Mouse (Mus musculus) kidney, embryonic 15.5 days (tissue): ENCODE measurements around the gene Grhpr. TPM values are rescaled to one million over a fixed set of nuclear protein-coding genes. Genes with fewer than 3 reads are reported as not detected.
"Not testable (repeated sequence)": the region's sequence is repeated elsewhere in the genome, so short reads cannot be mapped to it uniquely, and the experiment has no call there.

Source experiments
- ATAC-seq: fragments of 200-750 bp; cut with Nextera tagmentation; replicated peaks from 2 replicates; pipeline ENCODE4 v1.8.0; 2017; ENCODE audit warnings: moderate TSS enrichment; ENCODE audit not compliant: low FRiP score
- H3K27ac ChIP-seq: fragments of 300-500 bp; sonication (generic); 2 replicates; pipeline ENCODE4 v1.5.1; 2015; ENCODE audit warnings: mild to moderate bottlenecking, inconsistent platforms
- H3K27me3 ChIP-seq: fragments of 300-500 bp; sonication (generic); 2 replicates; pipeline ENCODE4 v1.6.1; 2015; ENCODE audit warnings: inconsistent platforms
- H3K36me3 ChIP-seq: fragments of 300-500 bp; sonication (generic); 2 replicates; pipeline ENCODE4 v1.6.1; 2015; ENCODE audit warnings: inconsistent platforms
- H3K4me1 ChIP-seq: fragments of 300-500 bp; sonication (generic); 2 replicates; pipeline ENCODE4 v1.6.1; 2015; ENCODE audit warnings: inconsistent platforms
- H3K4me2 ChIP-seq: fragments of 300-500 bp; sonication (generic); 2 replicates; pipeline ENCODE4 v1.6.1; 2015; ENCODE audit warnings: moderate library complexity, mild to moderate bottlenecking, inconsistent platforms
- H3K4me3 ChIP-seq: fragments of 300-500 bp; sonication (generic); replicated peaks from 2 replicates; pipeline ENCODE4 v1.5.1; 2015; ENCODE audit warnings: mild to moderate bottlenecking, inconsistent platforms
- H3K9ac ChIP-seq: fragments of 300-500 bp; sonication (generic); 2 replicates; pipeline ENCODE4 v1.6.1; 2015; ENCODE audit warnings: mild to moderate bottlenecking, inconsistent platforms
- H3K9me3 ChIP-seq: fragments of 300-500 bp; sonication (generic); replicated peaks from 2 replicates; pipeline ENCODE4 v1.6.1; 2016; ENCODE audit warnings: inconsistent platforms
- WGBS: fragments of 180-500 bp; shearing (Covaris S2); methylation state at CpG from one replicate; pipeline ENCODE4 v1.1.7; 2015; ENCODE audit warnings: mixed read lengths; 5-methylcytosine and 5-hydroxymethylcytosine counted together
- polyA plus RNA-seq: library from polyadenylated mRNA; unstranded; fragments of >200 nt; fragmentation: Nextera tagmentation; extraction: Ambion mirVana; gene quantifications from 2 replicates; pipeline ENCODE4 v1.2.1, GENCODE M21; 2015

The Grhpr gene
- polyA plus RNA-seq, 1 experiment from 2014 or later: 97.2 TPM

- Histone ChIP-seq H3K9ac (no peak overlapping the region), H3K4me3 (no peak overlapping the region), H3K4me1 (peaks cover 8% of the 10 kb centered on the region; the same call in 1 of the 2 replicates), H3K27ac (peak overlapping the region; percentile 23; the same call in 1 of the 2 replicates), H3K4me2 (no peak overlapping the region), H3K9me3 (no peaks in the 10 kb centered on the region), H3K27me3 (no peaks in the 10 kb centered on the region), H3K36me3 (peaks cover 67% of the 10 kb centered on the region)
- WGBS: 64% methylated on average over 16 of the region's 16 CpGs
- 0 out of 2 replicates have a peak, but pooled peaks have one; percentile 43 for ATAC-seq
Observed at GRCm38 (mm10) chr4:45034693-45035628, 53.8 kb downstream of the Grhpr start.

- WGBS: 91% methylated on average over 10 of the region's 10 CpGs
- Histone ChIP-seq H3K9ac (no peak overlapping the region), H3K36me3 (peaks cover 67% of the 10 kb centered on the region), H3K4me2 (no peak overlapping the region), H3K27ac (no peak overlapping the region; the same call in 1 of the 2 replicates), H3K27me3 (no peaks in the 10 kb centered on the region), H3K4me1 (peaks cover 8% of the 10 kb centered on the region; the same call in 1 of the 2 replicates), H3K9me3 (no peaks in the 10 kb centered on the region), H3K4me3 (no peak overlapping the region)
- ATAC-seq: no peak
Observed at GRCm38 (mm10) chr4:45036048-45036447, 54.9 kb downstream of the Grhpr start.

- WGBS: 85% methylated on average over 5 of the region's 5 CpGs
- Histone ChIP-seq H3K4me1 (peaks cover 8% of the 10 kb centered on the region; the same call in 1 of the 2 replicates), H3K36me3 (peaks cover 68% of the 10 kb centered on the region), H3K9ac (no peak overlapping the region), H3K4me3 (no peak overlapping the region), H3K27ac (no peak overlapping the region), H3K4me2 (no peak overlapping the region), H3K9me3 (no peaks in the 10 kb centered on the region), H3K27me3 (no peaks in the 10 kb centered on the region)
- no peak for ATAC-seq
Observed at GRCm38 (mm10) chr4:45036571-45036970, 55.4 kb downstream of the Grhpr start.

- no peak overlapping the region for H3K27ac ChIP-seq
- H3K4me2 ChIP-seq: no peak overlapping the region
- H3K4me3 ChIP-seq: no peak overlapping the region
- H3K4me1 ChIP-seq: peaks cover 8% of the 10 kb centered on the region; the same call in 1 of the 2 replicates
- no peaks in the 10 kb centered on the region for H3K27me3 ChIP-seq
- WGBS: 78% methylated on average over 13 of the region's 13 CpGs
- no peaks in the 10 kb centered on the region for H3K9me3 ChIP-seq
- ATAC-seq: no peak
- H3K9ac ChIP-seq: no peak overlapping the region
- peaks cover 61% of the 10 kb centered on the region for H3K36me3 ChIP-seq
Observed at GRCm38 (mm10) chr4:45037455-45038410, 56.5 kb downstream of the Grhpr start.

GRCm38 (mm10) chr4:45038879-45039278 lies 57.7 kb downstream of the Grhpr start:
- 64% methylated on average over 8 of the region's 8 CpGs for WGBS

GRCm38 (mm10) chr4:45039546-45039945 lies 58.4 kb downstream of the Grhpr start:
- H3K4me2 ChIP-seq, H3K27ac ChIP-seq, H3K9me3 ChIP-seq, H3K4me1 ChIP-seq, ATAC-seq, H3K27me3 ChIP-seq, H3K9ac ChIP-seq, H3K4me3 ChIP-seq: not testable (repeated sequence)
- 81% methylated on average over 7 of the region's 7 CpGs for WGBS
- peaks cover 62% of the 10 kb centered on the region for H3K36me3 ChIP-seq

More at GRCm38 (mm10) chr4:45038879-45039278, 57.7 kb downstream of the Grhpr start:
- ATAC-seq, H3K4me3 ChIP-seq, H3K4me1 ChIP-seq, H3K27ac ChIP-seq, H3K9ac ChIP-seq, H3K27me3 ChIP-seq, H3K9me3 ChIP-seq, H3K4me2 ChIP-seq: not testable (repeated sequence)
- peaks cover 62% of the 10 kb centered on the region for H3K36me3 ChIP-seq

Other genes starting within 250 kb of the Grhpr start
- gene Zcchc7, start 225.5 kb upstream of the Grhpr start, polyA plus RNA-seq: 38.2 and 38.3 TPM in 2 replicates
- gene Zbtb5, start 31.0 kb downstream of the Grhpr start, polyA plus RNA-seq: 23.0 and 24.1 TPM in 2 replicates
- gene Polr1e, start 37.2 kb downstream of the Grhpr start, polyA plus RNA-seq: 40.9 and 48.4 TPM in 2 replicates
- gene Fbxo10, start 103.2 kb downstream of the Grhpr start, polyA plus RNA-seq: 13.5 and 16.0 TPM in 2 replicates
- 247 and 270 TPM in 2 replicates for gene Tomm5, start 126.7 kb downstream of the Grhpr start, polyA plus RNA-seq
- gene Frmpd1, start 203.5 kb downstream of the Grhpr start, polyA plus RNA-seq: 0.35 and 0.40 TPM in 2 replicates